Mouse (Mus musculus) liver, embryonic 14.5 days (tissue): ENCODE measurements around the gene BC107364.
"Not testable (repeated sequence)": the region's sequence is repeated elsewhere in the genome, so short reads cannot be mapped to it uniquely, and the experiment has no call there.

ENCODE experiments used
- CTCF ChIP-seq: IDR thresholded peaks from 2 replicates; pipeline ENCODE4 v1.5.1; 2016; ENCODE audit warnings: antibody characterized with exemption, low read depth, control low read depth
- EP300 ChIP-seq: IDR thresholded peaks from 2 replicates; pipeline ENCODE4 v1.6.1; 2016; ENCODE audit warnings: antibody characterized with exemption, low read depth

- TF ChIP-seq CTCF, EP300: not testable (repeated sequence)
Measured at GRCm38 (mm10) chr3:96451181-96451737, 847 bp downstream of the BC107364 start.
